ENCODE assay signal across 14 mouse cellular contexts in the genomic region with DNA sequence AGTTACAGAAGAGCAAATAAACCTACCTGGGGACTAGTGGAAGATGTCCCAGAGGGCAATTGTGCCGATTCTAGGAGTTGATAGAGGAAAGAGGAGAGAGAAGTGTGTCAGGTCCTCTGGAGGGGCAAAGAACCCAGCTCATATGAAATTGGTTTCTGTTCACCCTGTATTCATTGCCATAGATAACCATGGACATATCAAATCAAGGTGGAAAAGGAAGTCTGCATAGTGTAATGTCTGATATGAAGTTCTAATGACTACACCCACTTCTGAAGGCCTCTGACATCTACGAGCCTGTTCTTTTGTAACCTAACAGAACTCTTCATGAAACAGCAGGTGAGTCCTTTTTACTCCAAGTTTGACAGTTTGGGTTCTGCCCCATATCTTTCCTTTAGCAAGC. TPM values are rescaled to one million over a fixed set of nuclear protein-coding genes. Genes with fewer than 3 reads are reported as not detected.
DNase-seq lines count a peak whose midpoint lies in the region; ATAC-seq and TF ChIP-seq lines count a peak whose summit lies in the region.
"Had no signal": no experiment of that assay in that cellular context is flagged by ENCODE, and none has a peak within 500 bp of the region (broad histone marks: within the 10 kb centered on the region; RNA-seq: fewer than 3 reads in every experiment).

No protein-coding gene starts in this region.

- no peak for TF ChIP-seq POLR2A in MEL (IDR thresholded peaks at IDR 0.05; ENCODE audit: control insufficient read depth in 1 of 2, insufficient read depth in 1 of 2, low read depth in 1 of 2, low read length in 2 of 2, poor library complexity in 1 of 2)

- TF ChIP-seq RAD21 in MEL (IDR thresholded peaks at IDR 0.05; ENCODE audit: low read depth, low read length), result no peak

- H3K4me3 ChIP-seq in heart, embryonic 16.5 days (ENCODE audit: low read length), result no peak overlapping the region
- peak overlapping the region; percentile 50 to 68 for H3K4me3 ChIP-seq in MEL (ENCODE audit: control insufficient read depth in 1 of 2, insufficient read depth in 1 of 2, low read depth in 2 of 2, low read length in 2 of 2)
- no peak overlapping the region for H3K4me3 ChIP-seq in embryonic facial prominence, embryonic 12.5 days
- H3K4me3 ChIP-seq in liver, embryonic 14.5 days (ENCODE audit: insufficient read depth in 1 of 2, low read depth in 2 of 2, low read length in 2 of 2), result 0 out of 4 replicates have a peak overlapping the region, but pooled peaks of 1 of the 2 experiments have one; percentile 9

- intact Hi-C loops in heart, postnatal 36 days (cut with DNase I), result loop anchor here (2.0 to 10.0 kb wide), 6 partner anchors 15 to 1619 kb away; a partner anchor contains a TSS

- no peak for DNase-seq in heart, postnatal 36 days
- peak; percentile 76 for DNase-seq in MEL (ENCODE audit: low read depth, low spot score)
- peak in 2 of 3 experiments; percentile 20 to 40 for DNase-seq in liver, embryonic 14.5 days (ENCODE audit: low read depth in 3 of 3, low spot score in 3 of 3)
- no peak for DNase-seq in urinary bladder, postnatal 4 days (ENCODE audit: low spot score in 2 of 2)
- DNase-seq in ovary, postnatal 36 days (ENCODE audit: low spot score), result no peak
- DNase-seq: cerebellum, adult 2 months; kidney, adult 9 months; layer of hippocampus, postnatal 36 days; thymus, postnatal 4 days had no signal

- H3K4me2 ChIP-seq in heart, embryonic 16.5 days (ENCODE audit: low read depth, low read length), result peak overlapping the region; percentile 67; the same call in 1 of the 2 replicates
- no peak overlapping the region for H3K4me2 ChIP-seq in embryonic facial prominence, embryonic 12.5 days (replicated peaks)
- H3K4me2 ChIP-seq in liver, embryonic 14.5 days (ENCODE audit: low read depth), result peak overlapping the region; percentile 91

- H3K36me3 ChIP-seq in heart, embryonic 16.5 days (ENCODE audit: control insufficient read depth, insufficient read depth), result no peaks in the 10 kb centered on the region
- peaks cover 0 to 15% of the 10 kb centered on the region in 2 experiments; a peak in 2 of 4 replicates for H3K36me3 ChIP-seq in MEL (ENCODE audit: control insufficient read depth in 1 of 2, insufficient read depth in 2 of 2, low read length in 2 of 2)
- no peaks in the 10 kb centered on the region for H3K36me3 ChIP-seq in embryonic facial prominence, embryonic 12.5 days
- H3K36me3 ChIP-seq in liver, embryonic 14.5 days (replicated peaks; ENCODE audit: control insufficient read depth, insufficient read depth, low read depth), result peaks cover 2% of the 10 kb centered on the region; the same call in 1 of the 2 replicates
- H3K36me3 ChIP-seq: embryonic facial prominence, embryonic 13.5 days had no signal

- peak; percentile 78 to 80; a peak in 3 of 4 replicates for TF ChIP-seq EP300 in MEL (IDR thresholded peaks at IDR 0.05; ENCODE audit: low read depth in 1 of 2, low read length in 2 of 2)
- TF ChIP-seq EP300 in liver, embryonic 14.5 days (IDR thresholded peaks at IDR 0.05; ENCODE audit: low read depth), result 0 out of 2 replicates have a peak, but pooled peaks have one; percentile 46

- peaks cover 33% of the 10 kb centered on the region for H3K79me2 ChIP-seq in MEL (ENCODE audit: control insufficient read depth, insufficient read depth, low read length, poor library complexity)

- ATAC-seq in heart, embryonic 16.5 days (replicated peaks; ENCODE audit: extremely low read depth, insufficient read depth, low FRiP score), result no peak
- no peak for ATAC-seq in embryonic facial prominence, embryonic 12.5 days (ENCODE audit: insufficient number of reproducible peaks, insufficient read depth, low FRiP score, low TSS enrichment)
- ATAC-seq in liver, embryonic 14.5 days (ENCODE audit: insufficient read depth), result no peak
- ATAC-seq in activated CD4-positive, CD25-positive, alpha-beta regulatory T cell, adult 4 months, result no peak

- H3K9me3 ChIP-seq in heart, embryonic 16.5 days (replicated peaks; ENCODE audit: control insufficient read depth, low read length), result no peaks in the 10 kb centered on the region
- no peaks in the 10 kb centered on the region for H3K9me3 ChIP-seq in MEL (replicated peaks; ENCODE audit: insufficient read depth, low read length)
- no peaks in the 10 kb centered on the region for H3K9me3 ChIP-seq in embryonic facial prominence, embryonic 12.5 days
- no peaks in the 10 kb centered on the region for H3K9me3 ChIP-seq in liver, embryonic 14.5 days (ENCODE audit: control insufficient read depth, low read length)

- TF ChIP-seq CTCF in MEL (IDR thresholded peaks at IDR 0.05 in 2 of 3, conservative IDR thresholded peaks at IDR 0.05 in 1 of 3; ENCODE audit: control insufficient read depth in 1 of 3, insufficient read depth in 1 of 3, low read depth in 2 of 3, low read length in 3 of 3, poor library complexity in 1 of 3, severe bottlenecking in 1 of 3), result no peak
- no peak for TF ChIP-seq CTCF in liver, embryonic 14.5 days (IDR thresholded peaks at IDR 0.05; ENCODE audit: low read depth)

- no peaks in the 10 kb centered on the region for H3K27me3 ChIP-seq in heart, embryonic 16.5 days (ENCODE audit: control insufficient read depth, insufficient read depth, low read length)
- H3K27me3 ChIP-seq in MEL (ENCODE audit: control insufficient read depth in 1 of 2, insufficient read depth in 2 of 2, low read length in 2 of 2), result no peaks in the 10 kb centered on the region
- H3K27me3 ChIP-seq in embryonic facial prominence, embryonic 12.5 days, result no peaks in the 10 kb centered on the region
- no peaks in the 10 kb centered on the region for H3K27me3 ChIP-seq in liver, embryonic 14.5 days (ENCODE audit: control insufficient read depth, insufficient read depth, low read length)
- H3K27me3 ChIP-seq: CH12.LX; embryonic facial prominence, embryonic 13.5 days had no signal

- peak overlapping the region; percentile 72; the same call in 1 of the 2 replicates for H3K9ac ChIP-seq in heart, embryonic 16.5 days (ENCODE audit: low read length)
- peak overlapping the region; percentile 91 for H3K9ac ChIP-seq in MEL (ENCODE audit: control insufficient read depth, low read depth, low read length, poor library complexity, severe bottlenecking)
- no peak overlapping the region for H3K9ac ChIP-seq in embryonic facial prominence, embryonic 12.5 days
- peak overlapping the region; percentile 96; the same call in 1 of the 2 replicates for H3K9ac ChIP-seq in liver, embryonic 14.5 days (replicated peaks)
- H3K9ac ChIP-seq: embryonic facial prominence, embryonic 13.5 days had no signal

- peaks cover 29% of the 10 kb centered on the region for H3K4me1 ChIP-seq in heart, embryonic 16.5 days (ENCODE audit: control insufficient read depth, insufficient read depth, low read length)
- peaks cover 6 to 21% of the 10 kb centered on the region in 2 experiments; a peak in 3 of 4 replicates for H3K4me1 ChIP-seq in MEL (ENCODE audit: control insufficient read depth in 1 of 2, insufficient read depth in 2 of 2, low read length in 2 of 2)
- H3K4me1 ChIP-seq in embryonic facial prominence, embryonic 12.5 days, result peaks cover 26% of the 10 kb centered on the region
- H3K4me1 ChIP-seq in liver, embryonic 14.5 days (replicated peaks; ENCODE audit: control insufficient read depth in 2 of 2, insufficient read depth in 2 of 2, low read length in 1 of 2), result peaks cover 13 to 23% of the 10 kb centered on the region in 2 experiments

- WGBS in heart, embryonic 16.5 days, result 66% methylated on average over 2 of the region's 2 CpGs
- WGBS in embryonic facial prominence, embryonic 12.5 days, result 86% methylated on average over 2 of the region's 2 CpGs
- 20% methylated on average over 2 of the region's 2 CpGs for WGBS in liver, embryonic 14.5 days (ENCODE audit: insufficient replicate concordance)

- peak overlapping the region; percentile 100 for H3K27ac ChIP-seq in heart, embryonic 16.5 days (ENCODE audit: low read length)
- peak overlapping the region; percentile 79 for H3K27ac ChIP-seq in MEL (ENCODE audit: control insufficient read depth, low read depth, low read length)
- H3K27ac ChIP-seq in embryonic facial prominence, embryonic 12.5 days, result peak overlapping the region; percentile 100; the same call in 1 of the 2 replicates
- H3K27ac ChIP-seq in liver, embryonic 14.5 days, result peak overlapping the region; percentile 66

TF ChIP-seq in MEL, 35 proteins besides CTCF, POLR2A, EP300 and RAD21 (continues in another document):
- TF ChIP-seq TAL1 (IDR thresholded peaks at IDR 0.05; ENCODE audit: low read length) (peak; percentile 53), ZMIZ1 (IDR thresholded peaks at IDR 0.05; ENCODE audit: low read depth, low read length) (no peak), ETS1 (IDR thresholded peaks at IDR 0.05; ENCODE audit: low read depth, low read length) (peak; percentile 35; the same call in 1 of the 2 replicates), CHD1 (IDR thresholded peaks at IDR 0.05; ENCODE audit: low read depth, low read length) (no peak), SIN3A (IDR thresholded peaks at IDR 0.05; ENCODE audit: low read length) (peak; percentile 59), RCOR1 (IDR thresholded peaks at IDR 0.05; ENCODE audit: low read depth, low read length) (peak; percentile 83; the same call in 1 of the 2 replicates), MAX (IDR thresholded peaks at IDR 0.05; ENCODE audit: low read length) (no peak; the same call in 1 of the 2 replicates)

RNA-seq across cellular contexts. Expression of a gene that starts 1.0 kb away (rescaled TPM):
- 666 and 686 TPM in 2 replicates for polyA plus RNA-seq in heart, embryonic 16.5 days (2015; fragmentation: Nextera tagmentation; extraction: Ambion mirVana)
- 1,000 to 10,000 TPM; 1,077 to 1,160 TPM for total RNA-seq in heart, postnatal 36 days (2021)
- total RNA-seq in MEL (2012; rRNA removed), result 112 and 113 TPM in 2 replicates
- polyA plus RNA-seq in MEL (2012; ENCODE audit: insufficient read depth in 1 of 2, insufficient read length in 2 of 2, low read depth in 1 of 2, low replicate concordance in 2 of 2, missing spikeins in 1 of 2), result 100 to 1,000 TPM in 1 of 2 experiments, not detected in 1; 130 TPM
- 566 and 574 TPM in 2 replicates for polyA plus RNA-seq in embryonic facial prominence, embryonic 12.5 days (2016; fragmentation: Nextera tagmentation; extraction: Ambion mirVana)
- polyA plus RNA-seq in liver, embryonic 14.5 days (2012; rRNA removed), result 92.3 and 92.7 TPM in 2 replicates
- 163 and 165 TPM in 2 replicates for polyA plus RNA-seq in liver, embryonic 14.5 days (2014; fragmentation: Nextera tagmentation; extraction: Ambion mirVana)
- polyA plus RNA-seq in activated CD4-positive, CD25-positive, alpha-beta regulatory T cell, adult 4 months (2017; shearing (Covaris generic)), result 100 to 1,000 TPM; 693 to 929 TPM

RNA-seq across cellular contexts. Expression of a gene that starts 1.3 kb away (rescaled TPM):
- 216 and 224 TPM in 2 replicates for polyA plus RNA-seq in heart, embryonic 16.5 days (2015; fragmentation: Nextera tagmentation; extraction: Ambion mirVana)
- total RNA-seq in heart, postnatal 36 days (2021), result 1,000 to 10,000 TPM; 1,078 to 1,194 TPM
- total RNA-seq in MEL (2012; rRNA removed), result 0.65 and 0.69 TPM in 2 replicates
- polyA plus RNA-seq in MEL (2012; ENCODE audit: insufficient read depth in 1 of 2, insufficient read length in 2 of 2, low read depth in 1 of 2, low replicate concordance in 2 of 2, missing spikeins in 1 of 2), result under 1 TPM in 1 of 2 experiments, not detected in 1; 0.79 TPM
- polyA plus RNA-seq in embryonic facial prominence, embryonic 12.5 days (2016; fragmentation: Nextera tagmentation; extraction: Ambion mirVana), result 7.2 and 7.5 TPM in 2 replicates
- 1.8 and 2.6 TPM in 2 replicates for polyA plus RNA-seq in liver, embryonic 14.5 days (2012; rRNA removed)
- 1.6 TPM in 2 replicates for polyA plus RNA-seq in liver, embryonic 14.5 days (2014; fragmentation: Nextera tagmentation; extraction: Ambion mirVana)
- polyA plus RNA-seq in activated CD4-positive, CD25-positive, alpha-beta regulatory T cell, adult 4 months (2017; shearing (Covaris generic)), result under 1 TPM in 1 of 2 experiments, not detected in 1; 0.26 TPM

Comparison
In these comparisons a context has a peak if more than half of its experiments do, and no peak if none do; other contexts are left out.
1. H3K4me3 ChIP-seq: peak in MEL (2 of 2); none in heart, embryonic 16.5 days (single experiment) and embryonic facial prominence, embryonic 12.5 days (single experiment).
2. DNase-seq: peak in MEL (single experiment) and liver, embryonic 14.5 days (2 of 3); none in heart, postnatal 36 days (0 of 2), urinary bladder, postnatal 4 days (0 of 2) and ovary, postnatal 36 days (single experiment).
3. RNA of a gene that starts 1.3 kb away (polyA plus RNA-seq): 216 to 224 TPM in heart, embryonic 16.5 days; 7.2 to 7.5 TPM in embryonic facial prominence, embryonic 12.5 days, 1.6 to 2.6 TPM in liver, embryonic 14.5 days, 0.79 TPM in MEL and 0.26 TPM in activated CD4-positive, CD25-positive, alpha-beta regulatory T cell, adult 4 months; every median in the first group is over 10 times any median in the second.
4. Peak in every context shown above with its lines, with median percentiles within 50 percentile points of each other: H3K27ac ChIP-seq.